Mouse (Mus musculus) myocyte (in vitro differentiated cells): Measurements from ENCODE around the gene Crygs. TPM values are rescaled to one million over a fixed set of nuclear protein-coding genes. Genes with fewer than 3 reads are reported as not detected.
"Not testable (repeated sequence)": the region's sequence is repeated elsewhere in the genome, so short reads cannot be mapped to it uniquely, and the experiment has no call there.

Experiments
- H3K27me3 ChIP-seq: one replicate; pipeline ENCODE4 v1.6.1; 2011; ENCODE audit not compliant: control insufficient read depth, insufficient read depth, insufficient read length
- H3K36me3 ChIP-seq: one replicate; pipeline ENCODE4 v1.6.1; 2011; ENCODE audit not compliant: control insufficient read depth, insufficient read depth
- H3K4me2 ChIP-seq: one replicate; pipeline ENCODE4 v1.6.1; 2011; ENCODE audit warnings: low read depth, control low read depth
- H3K4me3 ChIP-seq: one replicate; pipeline ENCODE4 v1.5.1; 2011; ENCODE audit warnings: mild to moderate bottlenecking, control low read depth, moderate library complexity
- H3K79me2 ChIP-seq: one replicate; pipeline ENCODE4 v1.6.1; 2011; ENCODE audit not compliant: control insufficient read depth, insufficient read depth
- H3ac ChIP-seq: one replicate; pipeline ENCODE4 v1.6.1; 2011; ENCODE audit not compliant: control insufficient read depth, insufficient read length
- CEBPB ChIP-seq: IDR thresholded peaks from 2 replicates; pipeline ENCODE4 v1.6.1; 2011; ENCODE audit warnings: mild to moderate bottlenecking, moderate library complexity; ENCODE audit not compliant: poor library complexity, insufficient read depth, severe bottlenecking
- E2F4 ChIP-seq: IDR thresholded peaks from one replicate; pipeline ENCODE4 v1.6.1; 2011; ENCODE audit warnings: mild to moderate bottlenecking, control low read depth, moderate library complexity; ENCODE audit not compliant: insufficient read depth
- MAX ChIP-seq: IDR thresholded peaks from one replicate; pipeline ENCODE4 v1.6.1; 2011; ENCODE audit warnings: low read depth, mild to moderate bottlenecking, control low read depth
- MYOD1 ChIP-seq, 3 experiments: IDR thresholded peaks; one replicate each; pipeline ENCODE4 v1.6.1; 2011; ENCODE audit warnings: control low read depth in 2 of 3, low read depth in 2 of 3, mild to moderate bottlenecking in 2 of 3, moderate library complexity in 1 of 3; ENCODE audit not compliant: insufficient read length in 2 of 3, control insufficient read depth in 1 of 3
- MYOG ChIP-seq, 3 experiments: IDR thresholded peaks; one replicate each; pipeline ENCODE4 v1.6.1; 2011; ENCODE audit warnings: control low read depth in 2 of 3, low read depth in 2 of 3, mild to moderate bottlenecking in 2 of 3; ENCODE audit not compliant: insufficient read length in 2 of 3, control insufficient read depth in 1 of 3, insufficient read depth in 1 of 3
- POLR2A ChIP-seq: IDR thresholded peaks from one replicate; pipeline ENCODE4 v1.6.1; 2011; ENCODE audit warnings: low read depth, mild to moderate bottlenecking, control low read depth, moderate library complexity; ENCODE audit not compliant: insufficient read length
- POLR2AphosphoS2 ChIP-seq: IDR thresholded peaks from one replicate; pipeline ENCODE4 v1.6.1; 2011; ENCODE audit warnings: low read depth, control low read depth; ENCODE audit not compliant: insufficient read length
- REST ChIP-seq: IDR thresholded peaks from one replicate; pipeline ENCODE4 v1.6.1; 2011; ENCODE audit warnings: mild to moderate bottlenecking, control low read depth, moderate library complexity; ENCODE audit not compliant: insufficient read depth, insufficient read length
- SRF ChIP-seq: IDR thresholded peaks from one replicate; pipeline ENCODE4 v1.6.1; 2011; ENCODE audit warnings: low read depth; ENCODE audit not compliant: control insufficient read depth, insufficient read length
- TCF12 ChIP-seq: IDR thresholded peaks from one replicate; pipeline ENCODE4 v1.6.1; 2011; ENCODE audit warnings: mild to moderate bottlenecking, control low read depth; ENCODE audit not compliant: poor library complexity, insufficient read depth, severe bottlenecking
- TCF3 ChIP-seq: IDR thresholded peaks from one replicate; pipeline ENCODE4 v1.6.1; 2011; ENCODE audit warnings: low read depth, control low read depth; ENCODE audit not compliant: insufficient read length
- USF1 ChIP-seq: IDR thresholded peaks from one replicate; pipeline ENCODE4 v1.6.1; 2011; ENCODE audit warnings: low read depth, mild to moderate bottlenecking, control low read depth, moderate library complexity
- polyA plus RNA-seq: library from polyadenylated mRNA; unstranded; fragments of >200 nt; fragmentation: generic; extraction: Trizol; gene quantifications from one replicate; pipeline ENCODE4 v1.2.1, GENCODE M21; 2012; ENCODE audit warnings: missing spikeins

The Crygs gene
- polyA plus RNA-seq, 1 experiment, result not detected

- TF ChIP-seq MYOG (IDR thresholded peaks at IDR 0.05; ENCODE audit: control insufficient read depth in 1 of 3, insufficient read depth in 1 of 3, insufficient read length in 2 of 3, low read depth in 2 of 3), result no peak
- no peak for TF ChIP-seq MYOD1 (IDR thresholded peaks at IDR 0.05; ENCODE audit: control insufficient read depth in 1 of 3, insufficient read length in 2 of 3, low read depth in 2 of 3)
- no peak for TF ChIP-seq TCF3
- no peak for TF ChIP-seq POLR2A
- TF ChIP-seq MAX, result no peak
- TF ChIP-seq SRF, result no peak
- TF ChIP-seq CEBPB, result no peak
- TF ChIP-seq E2F4, result no peak
- no peak for TF ChIP-seq USF1
- no peak overlapping the region for H3K4me2 ChIP-seq
- no peaks in the 10 kb centered on the region for H3K79me2 ChIP-seq
- peaks cover 18% of the 10 kb centered on the region for H3K27me3 ChIP-seq
- no peak overlapping the region for H3K4me3 ChIP-seq
- no peak overlapping the region for H3ac ChIP-seq
- H3K36me3 ChIP-seq, result no peaks in the 10 kb centered on the region
Observed at GRCm38 (mm10) chr16:22791235-22791634, 20.1 kb downstream of the Crygs start.

GRCm38 (mm10) chr16:22789908-22790367, 21.4 kb downstream of the Crygs start:
- H3ac ChIP-seq, result no peak overlapping the region
- no peaks in the 10 kb centered on the region for H3K36me3 ChIP-seq
- H3K4me2 ChIP-seq, result no peak overlapping the region
- TF ChIP-seq MYOG (IDR thresholded peaks at IDR 0.05; ENCODE audit: control insufficient read depth in 1 of 3, insufficient read depth in 1 of 3, insufficient read length in 2 of 3, low read depth in 2 of 3) (no peak), SRF (no peak), MYOD1 (IDR thresholded peaks at IDR 0.05; ENCODE audit: control insufficient read depth in 1 of 3, insufficient read length in 2 of 3, low read depth in 2 of 3) (no peak), POLR2A (no peak), POLR2AphosphoS2 (no peak), TCF12 (no peak), REST (no peak), USF1 (no peak), MAX (no peak), TCF3 (no peak), E2F4 (no peak), CEBPB (no peak)
- H3K79me2 ChIP-seq, result no peaks in the 10 kb centered on the region
- H3K4me3 ChIP-seq, result no peak overlapping the region
- peaks cover 9% of the 10 kb centered on the region for H3K27me3 ChIP-seq

GRCm38 (mm10) chr16:22782686-22783085, 28.7 kb downstream of the Crygs start:
- Histone ChIP-seq H3K79me2 (no peaks in the 10 kb centered on the region), H3K36me3 (no peaks in the 10 kb centered on the region), H3K27me3 (no peaks in the 10 kb centered on the region), H3K4me3 (no peak overlapping the region), H3ac (no peak overlapping the region), H3K4me2 (no peak overlapping the region)
- no peak for TF ChIP-seq TCF12
- no peak for TF ChIP-seq E2F4
- no peak for TF ChIP-seq MYOG (IDR thresholded peaks at IDR 0.05; ENCODE audit: control insufficient read depth in 1 of 3, insufficient read depth in 1 of 3, insufficient read length in 2 of 3, low read depth in 2 of 3)
- TF ChIP-seq TCF3, result no peak
- TF ChIP-seq CEBPB, result no peak
- no peak for TF ChIP-seq POLR2A
- TF ChIP-seq MYOD1 (IDR thresholded peaks at IDR 0.05; ENCODE audit: control insufficient read depth in 1 of 3, insufficient read length in 2 of 3, low read depth in 2 of 3), result no peak

- H3K4me3 ChIP-seq, result no peak overlapping the region
- no peak overlapping the region for H3K4me2 ChIP-seq
- TF ChIP-seq REST (no peak), POLR2A (no peak), USF1 (no peak), POLR2AphosphoS2 (no peak), MAX (no peak), MYOG (IDR thresholded peaks at IDR 0.05; ENCODE audit: control insufficient read depth in 1 of 3, insufficient read depth in 1 of 3, insufficient read length in 2 of 3, low read depth in 2 of 3) (no peak), TCF12 (no peak), MYOD1 (IDR thresholded peaks at IDR 0.05; ENCODE audit: control insufficient read depth in 1 of 3, insufficient read length in 2 of 3, low read depth in 2 of 3) (no peak), TCF3 (no peak), CEBPB (no peak), SRF (no peak), E2F4 (no peak)
Observed at GRCm38 (mm10) chr16:22779228-22779835, 32.0 kb downstream of the Crygs start.

GRCm38 (mm10) chr16:22778296-22778695, 33.1 kb downstream of the Crygs start:
- not testable (repeated sequence) for H3K4me3 ChIP-seq, H3K27me3 ChIP-seq, H3K79me2 ChIP-seq, H3K36me3 ChIP-seq, H3ac ChIP-seq, H3K4me2 ChIP-seq

More at GRCm38 (mm10) chr16:22779228-22779835, 32.0 kb downstream of the Crygs start:
- no peak overlapping the region for H3ac ChIP-seq
- H3K27me3 ChIP-seq, result no peaks in the 10 kb centered on the region
- no peaks in the 10 kb centered on the region for H3K36me3 ChIP-seq
- no peaks in the 10 kb centered on the region for H3K79me2 ChIP-seq
